Mouse (Mus musculus) lung, embryonic 14.5 days (tissue): ENCODE measurements around the gene Pafah1b2. TPM values are rescaled to one million over a fixed set of nuclear protein-coding genes. Genes with fewer than 3 reads are reported as not detected.

Experiments used
- ATAC-seq: fragments of 200-750 bp; cut with Nextera tagmentation; 2 replicates; pipeline ENCODE4 v1.8.0; 2017; ENCODE audit warnings: mild to moderate bottlenecking, moderate TSS enrichment, moderate library complexity; ENCODE audit not compliant: insufficient read depth
- DNase-seq: peaks from one replicate; pipeline ENCODE4 v3.0.0-alpha.2; 2015
- H3K27ac ChIP-seq: fragments of 300-500 bp; sonication (generic); 2 replicates; pipeline ENCODE4 v1.5.1; 2014; ENCODE audit warnings: low read depth, mild to moderate bottlenecking, moderate library complexity
- H3K27me3 ChIP-seq: fragments of 300-500 bp; sonication (generic); 2 replicates; pipeline ENCODE4 v1.6.1; 2014; ENCODE audit warnings: low read length, control low read depth; ENCODE audit not compliant: insufficient read depth
- H3K36me3 ChIP-seq: fragments of 300-500 bp; sonication (generic); 2 replicates; pipeline ENCODE4 v1.6.1; 2014; ENCODE audit warnings: control low read depth; ENCODE audit not compliant: insufficient read depth
- H3K4me1 ChIP-seq: fragments of 300-500 bp; sonication (generic); 2 replicates; pipeline ENCODE4 v1.6.1; 2014; ENCODE audit warnings: antibody characterized with exemption, control low read depth; ENCODE audit not compliant: insufficient read depth
- H3K4me2 ChIP-seq: fragments of 300-500 bp; sonication (generic); 2 replicates; pipeline ENCODE4 v1.6.1; 2014; ENCODE audit warnings: mild to moderate bottlenecking
- H3K4me3 ChIP-seq: fragments of 300-500 bp; sonication (generic); 2 replicates; pipeline ENCODE4 v1.5.1; 2014; ENCODE audit warnings: low read depth, low read length
- H3K9ac ChIP-seq: fragments of 300-500 bp; sonication (generic); 2 replicates; pipeline ENCODE4 v1.6.1; 2014
- H3K9me3 ChIP-seq: fragments of 300-500 bp; sonication (generic); 2 replicates; pipeline ENCODE4 v1.6.1; 2016; ENCODE audit warnings: low read depth, low read length, control low read depth
- CTCF ChIP-seq: IDR thresholded peaks from 2 replicates; pipeline ENCODE4 v1.5.1; 2016; ENCODE audit warnings: antibody characterized with exemption, low read depth
- WGBS: fragments of 180-500 bp; shearing (Covaris S2); extraction: QIAGEN DNeasy Blood & Tissue Kit; methylation state at CpG from one replicate; pipeline ENCODE4 v1.1.7; 2014; 5-methylcytosine and 5-hydroxymethylcytosine counted together
- polyA plus RNA-seq: library from polyadenylated mRNA; unstranded; fragments of >200 nt; fragmentation: Nextera tagmentation; extraction: Ambion mirVana; gene quantifications from 2 replicates; pipeline ENCODE4 v1.2.1, GENCODE M21; 2014

Gene Pafah1b2
- polyA plus RNA-seq, 1 experiment from 2014 or later: 179 TPM

DNA sequence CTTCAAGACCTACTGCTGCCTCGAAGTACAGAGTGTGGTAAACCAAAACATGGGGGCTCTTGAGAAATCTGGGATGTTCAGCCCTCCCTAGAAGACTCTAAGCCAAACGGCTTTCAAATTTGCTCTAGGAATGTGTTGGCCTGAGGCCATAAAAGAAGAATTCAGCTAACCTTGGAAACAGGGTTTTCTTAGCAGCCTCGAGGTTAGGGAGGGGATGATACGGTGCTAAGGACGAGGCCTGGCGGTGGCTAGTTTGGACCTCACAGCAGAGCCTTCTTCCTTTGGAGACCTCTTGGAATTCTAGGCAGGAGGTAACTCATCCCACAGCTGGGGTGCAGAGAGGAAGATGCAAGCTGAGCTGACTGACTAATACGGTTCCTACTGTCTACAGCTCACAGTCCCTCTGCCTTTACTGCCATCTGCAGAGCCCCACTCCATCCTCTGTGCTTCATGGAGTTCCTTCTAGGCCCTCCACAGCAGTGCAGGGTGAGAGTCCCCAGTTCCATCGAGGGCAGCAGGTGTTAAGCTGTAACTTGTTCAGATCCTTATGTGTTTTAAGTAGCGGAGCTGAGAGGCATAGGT is 22.9 kb upstream of the Pafah1b2 start:
- 44% methylated on average over 9 of the region's 9 CpGs for WGBS
- no peak for ATAC-seq
- no peak overlapping the region for H3K27ac ChIP-seq

DNA sequence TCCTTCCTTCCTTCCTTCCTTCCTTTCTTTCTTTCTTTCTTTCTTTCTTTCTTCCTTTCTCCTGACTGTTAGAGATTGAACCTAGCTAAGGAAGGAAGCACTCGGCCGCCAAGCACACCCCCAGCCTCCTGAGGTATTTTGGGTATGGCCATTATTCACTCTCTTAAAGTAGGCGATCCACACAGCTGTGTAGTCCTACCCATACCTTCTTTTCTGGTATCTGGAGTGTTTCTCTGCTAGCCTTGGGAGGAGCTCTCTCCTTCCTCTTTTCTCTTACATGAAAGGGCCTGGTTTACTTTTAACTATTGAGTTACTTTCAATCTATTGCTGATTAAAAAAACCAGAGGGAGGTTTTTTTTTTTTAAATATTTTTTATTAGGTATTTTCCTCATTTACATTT is 21.4 kb upstream of the Pafah1b2 start:
- Histone ChIP-seq H3K27me3 (no peaks in the 10 kb centered on the region), H3K9ac (no peak overlapping the region), H3K4me3 (no peak overlapping the region), H3K9me3 (no peaks in the 10 kb centered on the region), H3K4me2 (no peak overlapping the region), H3K36me3 (no peaks in the 10 kb centered on the region), H3K27ac (no peak overlapping the region), H3K4me1 (peaks cover 18% of the 10 kb centered on the region; the same call in 1 of the 2 replicates)
- TF ChIP-seq CTCF: no peak
- 75% methylated on average over 3 of the region's 3 CpGs for WGBS
- no peak for ATAC-seq
- no peak for DNase-seq

More for the DNA sequence above, 22.9 kb upstream of the Pafah1b2 start:
- TF ChIP-seq CTCF: no peak
- no peaks in the 10 kb centered on the region for H3K9me3 ChIP-seq
- peak; percentile 42 for DNase-seq
- H3K4me1 ChIP-seq: peaks cover 18% of the 10 kb centered on the region; the same call in 1 of the 2 replicates
- H3K9ac ChIP-seq: no peak overlapping the region
- no peak overlapping the region for H3K4me3 ChIP-seq
- no peak overlapping the region for H3K4me2 ChIP-seq
- peaks cover 4% of the 10 kb centered on the region; the same call in 1 of the 2 replicates for H3K36me3 ChIP-seq
- no peaks in the 10 kb centered on the region for H3K27me3 ChIP-seq

- DNase-seq: peak; percentile 61
- Histone ChIP-seq H3K4me2 (no peak overlapping the region), H3K27ac (no peak overlapping the region), H3K27me3 (no peaks in the 10 kb centered on the region), H3K36me3 (no peaks in the 10 kb centered on the region), H3K9me3 (no peaks in the 10 kb centered on the region), H3K4me3 (no peak overlapping the region), H3K9ac (no peak overlapping the region), H3K4me1 (peaks cover 18% of the 10 kb centered on the region; the same call in 1 of the 2 replicates)
- TF ChIP-seq CTCF: no peak
- 36% methylated on average over 1 of the region's 1 CpGs for WGBS
- no peak for ATAC-seq
These were observed 20.6 kb upstream of the Pafah1b2 start for GRCm38 (mm10) chr9:46033058-46033457.

DNA sequence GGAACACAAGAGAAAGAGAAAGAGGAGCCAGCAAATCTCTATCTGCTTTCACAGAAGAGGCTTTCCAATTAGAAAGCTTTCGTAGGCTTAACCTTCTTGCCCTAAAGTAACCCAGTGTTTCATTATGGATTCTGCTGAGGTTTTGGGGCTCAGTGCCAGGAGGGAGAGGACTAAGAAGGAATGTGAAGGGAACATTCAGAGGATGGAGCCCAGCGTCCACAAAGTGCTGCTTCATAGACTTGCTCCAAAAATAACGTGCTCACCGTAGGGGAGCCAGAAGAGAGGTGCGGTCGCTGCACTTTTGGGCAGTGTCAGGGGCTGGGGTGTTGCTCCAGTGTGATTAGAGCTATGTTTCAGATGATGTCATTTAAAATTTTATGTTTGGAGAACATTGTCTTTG is 19.7 kb upstream of the Pafah1b2 start:
- Histone ChIP-seq H3K9me3 (no peaks in the 10 kb centered on the region), H3K4me3 (no peak overlapping the region), H3K4me1 (peaks cover 18% of the 10 kb centered on the region; the same call in 1 of the 2 replicates), H3K27ac (no peak overlapping the region), H3K27me3 (no peaks in the 10 kb centered on the region), H3K36me3 (no peaks in the 10 kb centered on the region), H3K9ac (no peak overlapping the region), H3K4me2 (no peak overlapping the region)
- WGBS: 60% methylated on average over 6 of the region's 6 CpGs
- ATAC-seq (no peak), DNase-seq (peak; percentile 34)
- TF ChIP-seq CTCF: no peak

GRCm38 (mm10) chr9:46030968-46031367 is 18.5 kb upstream of the Pafah1b2 start:
- Histone ChIP-seq H3K9ac (no peak overlapping the region), H3K9me3 (no peaks in the 10 kb centered on the region), H3K4me2 (no peak overlapping the region), H3K27me3 (no peaks in the 10 kb centered on the region), H3K4me3 (no peak overlapping the region), H3K4me1 (peaks cover 18% of the 10 kb centered on the region; the same call in 1 of the 2 replicates), H3K27ac (no peak overlapping the region), H3K36me3 (no peaks in the 10 kb centered on the region)
- no peak for DNase-seq
- TF ChIP-seq CTCF: no peak
- ATAC-seq: no peak
- 69% methylated on average over 6 of the region's 6 CpGs for WGBS

- ATAC-seq (no peak), DNase-seq (no peak)
- Histone ChIP-seq H3K4me2 (no peak overlapping the region), H3K4me3 (no peak overlapping the region), H3K27me3 (no peaks in the 10 kb centered on the region), H3K27ac (no peak overlapping the region), H3K36me3 (no peaks in the 10 kb centered on the region), H3K9ac (no peak overlapping the region), H3K4me1 (peaks cover 12% of the 10 kb centered on the region; the same call in 1 of the 2 replicates), H3K9me3 (no peaks in the 10 kb centered on the region)
- no peak for TF ChIP-seq CTCF
- WGBS: 76% methylated on average over 5 of the region's 5 CpGs
These were observed 17.7 kb upstream of the Pafah1b2 start for GRCm38 (mm10) chr9:46030184-46030583.

GRCm38 (mm10) chr9:46029534-46029933 is 17.0 kb upstream of the Pafah1b2 start:
- ATAC-seq: no peak

More at GRCm38 (mm10) chr9:46029534-46029933, 17.0 kb upstream of the Pafah1b2 start:
- no peak overlapping the region for H3K4me3 ChIP-seq
- no peak overlapping the region for H3K4me2 ChIP-seq
- H3K27ac ChIP-seq: no peak overlapping the region
- WGBS: 40% methylated on average over 6 of the region's 6 CpGs
- no peaks in the 10 kb centered on the region for H3K27me3 ChIP-seq
- no peaks in the 10 kb centered on the region for H3K9me3 ChIP-seq
- DNase-seq: peak; percentile 61
- no peak for TF ChIP-seq CTCF
- peaks cover 12% of the 10 kb centered on the region; the same call in 1 of the 2 replicates for H3K4me1 ChIP-seq
- no peak overlapping the region for H3K9ac ChIP-seq
- H3K36me3 ChIP-seq: no peaks in the 10 kb centered on the region
